Mouse (Mus musculus): ENCODE measurements around the gene Tmem213. TPM values are rescaled to one million over a fixed set of nuclear protein-coding genes. Genes with fewer than 3 reads are reported as not detected.

Tmem213 gene
- total and polyA plus RNA-seq, 3 experiments, result not detected

GRCm38 (mm10) chr6:38080364-38080763 is 28.7 kb upstream of the Tmem213 start:
- H3K4me3 ChIP-seq (ENCODE audit: control insufficient read depth in 1 of 2, insufficient read depth in 1 of 2, low read depth in 2 of 2, low read length in 2 of 2), result no peak overlapping the region
- no peaks in the 10 kb centered on the region for H3K79me2 ChIP-seq (ENCODE audit: control insufficient read depth, insufficient read depth, low read length, poor library complexity)
- H3K36me3 ChIP-seq (ENCODE audit: control insufficient read depth in 1 of 2, insufficient read depth in 2 of 2, low read length in 2 of 2), result no peaks in the 10 kb centered on the region
- no peak overlapping the region for H3K9ac ChIP-seq (ENCODE audit: control insufficient read depth, low read depth, low read length, poor library complexity, severe bottlenecking)
- H3K9me3 ChIP-seq (replicated peaks; ENCODE audit: insufficient read depth, low read length), result no peaks in the 10 kb centered on the region
- H3K27ac ChIP-seq (ENCODE audit: control insufficient read depth, low read depth, low read length), result no peak overlapping the region
- no peak for TF ChIP-seq ZC3H11A (IDR thresholded peaks at IDR 0.05; ENCODE audit: low read depth, low read length)
- no peak for TF ChIP-seq KAT2A (conservative IDR thresholded peaks at IDR 0.05; ENCODE audit: low read depth, low read length)
- no peak for TF ChIP-seq CHD1 (IDR thresholded peaks at IDR 0.05; ENCODE audit: low read depth, low read length)
- TF ChIP-seq JUND (IDR thresholded peaks at IDR 0.05; ENCODE audit: low read depth, low read length), result no peak
- TF ChIP-seq MAZ (IDR thresholded peaks at IDR 0.05; ENCODE audit: low read depth, low read length), result no peak
- TF ChIP-seq POLR2AphosphoS5 (IDR thresholded peaks at IDR 0.05; ENCODE audit: borderline replicate concordance, low read depth, low read length), result no peak
- TF ChIP-seq MEF2A (IDR thresholded peaks at IDR 0.05; ENCODE audit: extremely low read depth, insufficient replicate concordance, low read depth, low read length, poor library complexity, severe bottlenecking), result no peak
- TF ChIP-seq MAX (IDR thresholded peaks at IDR 0.05; ENCODE audit: low read length), result no peak
- TF ChIP-seq HCFC1 (IDR thresholded peaks at IDR 0.05; ENCODE audit: low read depth, low read length), result no peak
- TF ChIP-seq ELF1 (IDR thresholded peaks at IDR 0.05; ENCODE audit: low read depth, low read length), result no peak
- no peak for TF ChIP-seq SMC3 (IDR thresholded peaks at IDR 0.05; ENCODE audit: low read depth, low read length)
- TF ChIP-seq ETS1 (IDR thresholded peaks at IDR 0.05; ENCODE audit: low read depth, low read length), result no peak
- TF ChIP-seq RCOR1 (IDR thresholded peaks at IDR 0.05; ENCODE audit: low read depth, low read length), result no peak
- TF ChIP-seq TBP (IDR thresholded peaks at IDR 0.05; ENCODE audit: low read depth, low read length), result no peak
- no peak for TF ChIP-seq TAL1 (IDR thresholded peaks at IDR 0.05; ENCODE audit: low read length)
- DNase-seq (ENCODE audit: low read depth, low spot score), result no peak
- no peaks in the 10 kb centered on the region for H3K4me1 ChIP-seq (ENCODE audit: control insufficient read depth in 1 of 2, insufficient read depth in 2 of 2, low read length in 2 of 2)
- H3K27me3 ChIP-seq (ENCODE audit: control insufficient read depth in 1 of 2, insufficient read depth in 2 of 2, low read length in 2 of 2), result no peaks in the 10 kb centered on the region

- TF ChIP-seq NELFE (IDR thresholded peaks at IDR 0.05; ENCODE audit: low read depth, low read length), result no peak
- TF ChIP-seq USF2 (IDR thresholded peaks at IDR 0.05; ENCODE audit: borderline replicate concordance in 1 of 2, insufficient read depth in 1 of 2, low read depth in 1 of 2, low read length in 2 of 2), result no peak
- Histone ChIP-seq H3K36me3 (ENCODE audit: control insufficient read depth in 1 of 2, insufficient read depth in 2 of 2, low read length in 2 of 2) (no peaks in the 10 kb centered on the region), H3K4me3 (ENCODE audit: control insufficient read depth in 1 of 2, insufficient read depth in 1 of 2, low read depth in 2 of 2, low read length in 2 of 2) (no peak overlapping the region), H3K79me2 (ENCODE audit: control insufficient read depth, insufficient read depth, low read length, poor library complexity) (no peaks in the 10 kb centered on the region), H3K27me3 (ENCODE audit: control insufficient read depth in 1 of 2, insufficient read depth in 2 of 2, low read length in 2 of 2) (no peaks in the 10 kb centered on the region), H3K9ac (ENCODE audit: control insufficient read depth, low read depth, low read length, poor library complexity, severe bottlenecking) (no peak overlapping the region), H3K9me3 (replicated peaks; ENCODE audit: insufficient read depth, low read length) (no peaks in the 10 kb centered on the region), H3K27ac (ENCODE audit: control insufficient read depth, low read depth, low read length) (no peak overlapping the region), H3K4me1 (ENCODE audit: control insufficient read depth in 1 of 2, insufficient read depth in 2 of 2, low read length in 2 of 2) (no peaks in the 10 kb centered on the region)
- no peak for DNase-seq (ENCODE audit: low read depth, low spot score)
Observed at GRCm38 (mm10) chr6:38081727-38082341, 27.2 kb upstream of the Tmem213 start.

Data from MEL (cell line).